Mouse (Mus musculus): ENCODE results near the gene Stx2.

GRCm38 (mm10) chr5:128976266-128976665 lies 32.1 kb downstream of the Stx2 start:
- peak; percentile 46 for TF ChIP-seq CTCF (IDR thresholded peaks at IDR 0.05; ENCODE audit: low read depth)
- TF ChIP-seq EP300 (IDR thresholded peaks at IDR 0.05; ENCODE audit: low read depth): no peak
